Mouse (Mus musculus) liver, postnatal 0 days (tissue): ENCODE results near the gene Clec4d.

ENCODE experiments used
- CTCF ChIP-seq: sonication (generic); IDR thresholded peaks from 2 replicates; pipeline ENCODE4 v1.5.1; 2016; ENCODE audit warnings: antibody characterized with exemption, low read depth
- EP300 ChIP-seq: IDR thresholded peaks from 2 replicates; pipeline ENCODE4 v1.6.1; 2016; ENCODE audit warnings: antibody characterized with exemption, low read depth, mild to moderate bottlenecking

DNA sequence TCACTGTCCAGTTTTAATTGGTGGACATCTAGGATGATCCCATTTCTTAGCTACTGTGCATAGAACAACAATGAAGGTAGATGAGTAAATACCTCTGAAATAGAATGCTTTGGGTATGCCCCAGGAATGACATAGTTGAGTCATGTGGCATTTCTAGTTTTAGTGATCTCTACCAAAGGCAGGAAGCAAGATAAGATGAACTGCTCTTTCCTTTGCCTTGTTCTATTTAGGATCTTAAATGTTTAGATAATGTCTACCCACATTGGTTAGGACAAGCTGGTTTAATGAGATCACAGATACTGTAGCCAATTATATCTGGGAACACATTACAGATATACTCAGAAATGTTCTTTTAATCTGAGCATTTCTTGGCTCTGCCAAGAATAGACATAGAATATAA lies 24.3 kb upstream of the Clec4d start:
- no peak for TF ChIP-seq CTCF
- no peak for TF ChIP-seq EP300
